In the genomic region with DNA sequence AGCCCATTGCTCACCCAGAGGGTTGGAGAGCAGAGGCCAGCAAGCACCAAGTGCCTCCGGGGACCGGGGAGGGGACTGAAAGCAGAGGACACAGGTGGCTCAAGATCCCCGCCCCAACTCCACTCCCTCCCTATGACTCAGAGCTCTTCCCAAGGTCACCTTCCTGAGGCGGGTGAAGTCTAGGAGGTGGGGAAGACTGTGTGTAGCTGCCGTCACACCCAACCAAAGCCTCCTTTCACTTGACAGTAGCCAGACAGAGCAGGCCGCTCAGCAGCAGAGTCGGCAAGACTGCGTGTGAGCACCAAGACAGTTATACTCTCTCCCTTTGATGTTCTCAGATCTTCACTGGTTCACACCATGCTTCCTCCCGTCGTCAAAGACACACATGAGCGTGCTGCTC, we compare ENCODE assay signal across 16 mouse cellular contexts. TPM values are rescaled to one million over a fixed set of nuclear protein-coding genes. Genes with fewer than 3 reads are reported as not detected.
DNase-seq lines count a peak whose midpoint lies in the region; ATAC-seq and TF ChIP-seq lines count a peak whose summit lies in the region.
"Had no signal": no experiment of that assay in that cellular context is flagged by ENCODE, and none has a peak within 500 bp of the region (broad histone marks: within the 10 kb centered on the region; RNA-seq: fewer than 3 reads in every experiment).

No protein-coding gene starts in this region.

- no peaks in the 10 kb centered on the region for H3K27me3 ChIP-seq in heart, postnatal 0 days (ENCODE audit: control insufficient read depth, insufficient read depth, low read length)
- no peaks in the 10 kb centered on the region for H3K27me3 ChIP-seq in heart, adult 2 months (ENCODE audit: control insufficient read depth, insufficient read depth, low read length)
- H3K27me3 ChIP-seq in intestine, embryonic 14.5 days (replicated peaks; ENCODE audit: control insufficient read depth, insufficient read depth, low read length): no peaks in the 10 kb centered on the region
- H3K27me3 ChIP-seq in midbrain, embryonic 10.5 days (ENCODE audit: low read depth, poor library complexity, severe bottlenecking): 0 out of 2 replicates have a peak, but pooled peaks cover 10% of the 10 kb centered on the region
- H3K27me3 ChIP-seq: embryonic facial prominence, embryonic 13.5 days had no signal

- 0 out of 2 replicates have a peak, but pooled peaks have one; percentile 24 for ATAC-seq in heart, postnatal 0 days (ENCODE audit: insufficient read depth, low read depth)
- ATAC-seq in intestine, embryonic 14.5 days (replicated peaks; ENCODE audit: low FRiP score, low TSS enrichment, low read depth): peak; percentile 63; the same call in 1 of the 2 replicates
- ATAC-seq: forebrain, embryonic 16.5 days; hindbrain, postnatal 0 days had no signal

- no peaks in the 10 kb centered on the region for H3K4me1 ChIP-seq in heart, postnatal 0 days (ENCODE audit: control insufficient read depth, insufficient read depth)
- no peaks in the 10 kb centered on the region; the same call in 1 of the 2 replicates for H3K4me1 ChIP-seq in heart, adult 2 months (ENCODE audit: control insufficient read depth, insufficient read depth, low read length)
- H3K4me1 ChIP-seq in intestine, embryonic 14.5 days (replicated peaks; ENCODE audit: control insufficient read depth, insufficient read depth, low read length): peaks cover 7% of the 10 kb centered on the region
- H3K4me1 ChIP-seq in midbrain, embryonic 10.5 days: peaks cover 16% of the 10 kb centered on the region

- H3K9ac ChIP-seq in heart, postnatal 0 days (replicated peaks; ENCODE audit: low read depth, low read length): no peak overlapping the region
- H3K9ac ChIP-seq in heart, adult 2 months (ENCODE audit: low read depth, low read length): no peak overlapping the region
- no peak overlapping the region for H3K9ac ChIP-seq in intestine, embryonic 14.5 days (ENCODE audit: low read length)
- H3K9ac ChIP-seq: embryonic facial prominence, embryonic 13.5 days; lung, embryonic 14.5 days had no signal

- H3K4me3 ChIP-seq in heart, postnatal 0 days (ENCODE audit: low read depth, low read length): peak overlapping the region; percentile 23; the same call in 1 of the 2 replicates
- no peak overlapping the region for H3K4me3 ChIP-seq in heart, adult 2 months
- no peak overlapping the region for H3K4me3 ChIP-seq in intestine, embryonic 14.5 days (ENCODE audit: low read depth, low read length)
- no peak overlapping the region for H3K4me3 ChIP-seq in midbrain, embryonic 10.5 days
- H3K4me3 ChIP-seq: embryonic facial prominence, embryonic 13.5 days had no signal

- peak overlapping the region; percentile 18; the same call in 1 of the 2 replicates for H3K27ac ChIP-seq in heart, postnatal 0 days (ENCODE audit: low read depth)
- no peak overlapping the region for H3K27ac ChIP-seq in heart, adult 2 months
- H3K27ac ChIP-seq in intestine, embryonic 14.5 days (ENCODE audit: low read depth): no peak overlapping the region
- H3K27ac ChIP-seq in midbrain, embryonic 10.5 days (replicated peaks): no peak overlapping the region
- H3K27ac ChIP-seq: embryonic facial prominence, embryonic 13.5 days; hindbrain, postnatal 0 days had no signal

- 42% methylated on average over 11 of the region's 11 CpGs for WGBS in heart, postnatal 0 days
- WGBS in heart, adult 2 months: 68% methylated on average over 11 of the region's 11 CpGs
- WGBS in intestine, embryonic 14.5 days: 45% methylated on average over 11 of the region's 11 CpGs
- 83% methylated on average over 11 of the region's 11 CpGs for WGBS in midbrain, embryonic 10.5 days

- no peak for TF ChIP-seq POLR2A in heart, adult 2 months (IDR thresholded peaks at IDR 0.05; ENCODE audit: insufficient read depth, low read depth, low read length)

- TF ChIP-seq EP300 in heart, postnatal 0 days (IDR thresholded peaks at IDR 0.05; ENCODE audit: low read depth): no peak
- TF ChIP-seq EP300 in heart, adult 2 months (IDR thresholded peaks at IDR 0.05; ENCODE audit: insufficient read depth, low read depth, low read length): no peak

- TF ChIP-seq CTCF in heart, postnatal 0 days (IDR thresholded peaks at IDR 0.05; ENCODE audit: low read depth): no peak
- TF ChIP-seq CTCF in heart, adult 2 months (IDR thresholded peaks at IDR 0.05): no peak

- no peaks in the 10 kb centered on the region for H3K79me2 ChIP-seq in heart, adult 2 months (replicated peaks; ENCODE audit: control insufficient read depth, insufficient read depth, low read length)

- H3K4me2 ChIP-seq in heart, postnatal 0 days (ENCODE audit: low read depth, low read length): no peak overlapping the region; the same call in 1 of the 2 replicates
- no peak overlapping the region for H3K4me2 ChIP-seq in intestine, embryonic 14.5 days (ENCODE audit: low read length)
- H3K4me2 ChIP-seq: embryonic facial prominence, embryonic 13.5 days; lung, embryonic 14.5 days had no signal

- DNase-seq in heart, postnatal 0 days (ENCODE audit: low spot score): no peak
- no peak for DNase-seq in heart, adult 2 months
- no peak for DNase-seq in intestine, embryonic 14.5 days (ENCODE audit: low spot score)
- DNase-seq in kidney, postnatal 25 days: peak; percentile 56 to 85
- DNase-seq in thymus, postnatal 25 days: peak; percentile 76
- no peak for DNase-seq in embryo, embryonic 11 days
- no peak for DNase-seq in cerebellum, postnatal 4 days (ENCODE audit: low spot score in 2 of 2)
- no peak for DNase-seq in midbrain, embryonic 10.5 days (ENCODE audit: low spot score)
- DNase-seq: cerebellum, adult 18-20 months; heart, adult 18-20 months; lung, embryonic 14.5 days had no signal

- H3K36me3 ChIP-seq in heart, postnatal 0 days (replicated peaks; ENCODE audit: control insufficient read depth, insufficient read depth, low read length): no peaks in the 10 kb centered on the region
- H3K36me3 ChIP-seq in heart, adult 2 months (ENCODE audit: control insufficient read depth, insufficient read depth, low read length): no peaks in the 10 kb centered on the region
- no peaks in the 10 kb centered on the region for H3K36me3 ChIP-seq in intestine, embryonic 14.5 days (ENCODE audit: control insufficient read depth, insufficient read depth, low read length)
- H3K36me3 ChIP-seq in midbrain, embryonic 10.5 days: no peaks in the 10 kb centered on the region
- H3K36me3 ChIP-seq: embryonic facial prominence, embryonic 13.5 days had no signal

- intact Hi-C loops in heart, adult 2 months (cut with DNase I): no loop called here

- no peaks in the 10 kb centered on the region for H3K9me3 ChIP-seq in heart, postnatal 0 days (replicated peaks; ENCODE audit: control insufficient read depth, low read length)
- H3K9me3 ChIP-seq in intestine, embryonic 14.5 days (ENCODE audit: control insufficient read depth, low read length): no peaks in the 10 kb centered on the region
- H3K9me3 ChIP-seq in midbrain, embryonic 10.5 days (replicated peaks): no peaks in the 10 kb centered on the region
- H3K9me3 ChIP-seq: embryonic facial prominence, embryonic 13.5 days had no signal

RNA-seq across cellular contexts. Expression of gene Slc16a5, which starts 1.1 kb away (rescaled TPM):
- 0.99 and 3.8 TPM in 2 replicates for total RNA-seq in heart, postnatal 0 days (2014; rRNA removed; ENCODE audit: low replicate concordance)
- polyA plus RNA-seq in heart, postnatal 0 days (2015; fragmentation: Nextera tagmentation; extraction: Ambion mirVana): 0.11 and 0.15 TPM in 2 replicates
- total RNA-seq in heart, adult 2 months (2021): not detected
- polyA plus RNA-seq in heart, adult 2 months (2012; rRNA removed): 0.06 and 0.18 TPM in 2 replicates
- 1.9 and 2.5 TPM in 2 replicates for polyA plus RNA-seq in intestine, embryonic 14.5 days (2014; fragmentation: Nextera tagmentation; extraction: Ambion mirVana)
- polyA plus RNA-seq in midbrain, embryonic 10.5 days (2016; fragmentation: Nextera tagmentation; extraction: Ambion mirVana): 0.11 and 0.17 TPM in 2 replicates
- polyA plus RNA-seq: forebrain, embryonic 16.5 days had no signal

RNA-seq across cellular contexts. Expression of gene Armc7, which starts 12.1 kb away (rescaled TPM):
- total RNA-seq in heart, postnatal 0 days (2014; rRNA removed; ENCODE audit: low replicate concordance): 1.8 and 8.7 TPM in 2 replicates
- polyA plus RNA-seq in heart, postnatal 0 days (2015; fragmentation: Nextera tagmentation; extraction: Ambion mirVana): 3.3 TPM in 2 replicates
- total RNA-seq in heart, adult 2 months (2021): 1 to 10 TPM; 1.9 to 2.7 TPM
- polyA plus RNA-seq in heart, adult 2 months (2012; rRNA removed): 2.3 and 3.3 TPM in 2 replicates
- polyA plus RNA-seq in intestine, embryonic 14.5 days (2014; fragmentation: Nextera tagmentation; extraction: Ambion mirVana): 6.5 and 6.9 TPM in 2 replicates
- 6.6 and 9.4 TPM in 2 replicates for polyA plus RNA-seq in midbrain, embryonic 10.5 days (2016; fragmentation: Nextera tagmentation; extraction: Ambion mirVana)

RNA-seq across cellular contexts. Expression of gene Trim80, which starts 23.1 kb away (rescaled TPM):
- total RNA-seq in heart, postnatal 0 days (2014; rRNA removed; ENCODE audit: low replicate concordance): not detected in 2 replicates
- polyA plus RNA-seq in heart, postnatal 0 days (2015; fragmentation: Nextera tagmentation; extraction: Ambion mirVana): 0.18 and 0.26 TPM in 2 replicates
- total RNA-seq in heart, adult 2 months (2021): under 1 TPM in 1 of 2 experiments, not detected in 1; 0.13 TPM
- polyA plus RNA-seq in heart, adult 2 months (2012; rRNA removed): 0.33 TPM in 1 of 2 replicates, not detected in the other
- 0.12 TPM in 2 replicates for polyA plus RNA-seq in intestine, embryonic 14.5 days (2014; fragmentation: Nextera tagmentation; extraction: Ambion mirVana)
- 0.14 and 0.15 TPM in 2 replicates for polyA plus RNA-seq in midbrain, embryonic 10.5 days (2016; fragmentation: Nextera tagmentation; extraction: Ambion mirVana)
- total RNA-seq: CH12.LX; heart, adult 18-20 months; hindbrain, postnatal 0 days; left cerebral cortex, postnatal 14 days had no signal
- polyA plus RNA-seq: forebrain, embryonic 16.5 days; lung, embryonic 14.5 days had no signal

RNA-seq across cellular contexts. Expression of gene Nt5c, which starts 28.3 kb away (rescaled TPM):
- total RNA-seq in heart, postnatal 0 days (2014; rRNA removed; ENCODE audit: low replicate concordance): 24.5 and 28.0 TPM in 2 replicates
- 49.8 and 53.7 TPM in 2 replicates for polyA plus RNA-seq in heart, postnatal 0 days (2015; fragmentation: Nextera tagmentation; extraction: Ambion mirVana)
- total RNA-seq in heart, adult 2 months (2021): 10 to 100 TPM; 10.9 to 12.9 TPM
- polyA plus RNA-seq in heart, adult 2 months (2012; rRNA removed): 11.7 and 12.4 TPM in 2 replicates
- polyA plus RNA-seq in intestine, embryonic 14.5 days (2014; fragmentation: Nextera tagmentation; extraction: Ambion mirVana): 115 and 133 TPM in 2 replicates
- 87.7 and 89.7 TPM in 2 replicates for polyA plus RNA-seq in midbrain, embryonic 10.5 days (2016; fragmentation: Nextera tagmentation; extraction: Ambion mirVana)

RNA-seq across cellular contexts. Expression of gene Kctd2, which starts 43.5 kb away (rescaled TPM):
- 8.3 and 8.4 TPM in 2 replicates for total RNA-seq in heart, postnatal 0 days (2014; rRNA removed; ENCODE audit: low replicate concordance)
- polyA plus RNA-seq in heart, postnatal 0 days (2015; fragmentation: Nextera tagmentation; extraction: Ambion mirVana): 15.1 and 15.6 TPM in 2 replicates
- total RNA-seq in heart, adult 2 months (2021): 10 to 100 TPM; 26.6 to 30.0 TPM
- polyA plus RNA-seq in heart, adult 2 months (2012; rRNA removed): 22.9 and 31.9 TPM in 2 replicates
- 11.0 and 18.8 TPM in 2 replicates for polyA plus RNA-seq in intestine, embryonic 14.5 days (2014; fragmentation: Nextera tagmentation; extraction: Ambion mirVana)
- polyA plus RNA-seq in midbrain, embryonic 10.5 days (2016; fragmentation: Nextera tagmentation; extraction: Ambion mirVana): 9.9 and 18.8 TPM in 2 replicates

Comparison
In these comparisons a context has a peak if more than half of its experiments do, and no peak if none do; other contexts are left out.
1. DNase-seq: peak in kidney, postnatal 25 days (2 of 2) and thymus, postnatal 25 days (single experiment); none in heart, postnatal 0 days (single experiment), heart, adult 2 months (0 of 2), intestine, embryonic 14.5 days (single experiment), embryo, embryonic 11 days (single experiment), cerebellum, postnatal 4 days (0 of 2) and midbrain, embryonic 10.5 days (single experiment).